Mouse (Mus musculus) kidney, embryonic 16.5 days (tissue): ENCODE data around the gene Scube1. TPM values are rescaled to one million over a fixed set of nuclear protein-coding genes. Genes with fewer than 3 reads are reported as not detected.

Experiments
- ATAC-seq: fragments of 200-750 bp; cut with Nextera tagmentation; 2 replicates; pipeline ENCODE4 v1.8.0; 2017; ENCODE audit warnings: moderate TSS enrichment; ENCODE audit not compliant: low FRiP score, low TSS enrichment
- H3K27ac ChIP-seq: fragments of 300-500 bp; sonication (generic); 2 replicates; pipeline ENCODE4 v1.5.1; 2014; ENCODE audit warnings: low read length
- H3K27me3 ChIP-seq: fragments of 300-500 bp; sonication (generic); 2 replicates; pipeline ENCODE4 v1.6.1; 2014; ENCODE audit warnings: low read length, control low read depth, mixed read lengths; ENCODE audit not compliant: insufficient read depth
- H3K36me3 ChIP-seq: fragments of 300-500 bp; sonication (generic); 2 replicates; pipeline ENCODE4 v1.6.1; 2014; ENCODE audit warnings: low read length, control low read depth, mixed read lengths; ENCODE audit not compliant: insufficient read depth
- H3K4me1 ChIP-seq: fragments of 300-500 bp; sonication (generic); 2 replicates; pipeline ENCODE4 v1.6.1; 2014; ENCODE audit warnings: low read length, control low read depth, mixed read lengths; ENCODE audit not compliant: insufficient read depth
- H3K4me2 ChIP-seq: fragments of 300-500 bp; sonication (generic); replicated peaks from 2 replicates; pipeline ENCODE4 v1.6.1; 2014; ENCODE audit warnings: low read depth, low read length
- H3K4me3 ChIP-seq: fragments of 300-500 bp; sonication (generic); 2 replicates; pipeline ENCODE4 v1.5.1; 2014; ENCODE audit warnings: mild to moderate bottlenecking, low read length
- H3K9ac ChIP-seq: fragments of 300-500 bp; sonication (generic); replicated peaks from 2 replicates; pipeline ENCODE4 v1.6.1; 2014; ENCODE audit warnings: low read length
- H3K9me3 ChIP-seq: fragments of 300-500 bp; sonication (generic); 2 replicates; pipeline ENCODE4 v1.6.1; 2016; ENCODE audit warnings: low read length, control low read depth
- WGBS: fragments of 180-500 bp; shearing (Covaris S2); extraction: QIAGEN DNeasy Blood & Tissue Kit; methylation state at CpG from one replicate; pipeline ENCODE4 v1.1.7; 2014; 5-methylcytosine and 5-hydroxymethylcytosine counted together
- polyA plus RNA-seq: library from polyadenylated mRNA; unstranded; fragments of >200 nt; fragmentation: Nextera tagmentation; extraction: Ambion mirVana; gene quantifications from 2 replicates; pipeline ENCODE4 v1.2.1, GENCODE M21; 2015

The Scube1 gene
- polyA plus RNA-seq, 1 experiment from 2014 or later: 4.8 TPM

GRCm38 (mm10) chr15:83639160-83639559 lies 85.7 kb downstream of the Scube1 start:
- Histone ChIP-seq H3K4me3 (no peak overlapping the region), H3K9me3 (no peaks in the 10 kb centered on the region), H3K27me3 (0 out of 2 replicates have a peak, but pooled peaks cover 4% of the 10 kb centered on the region), H3K27ac (no peak overlapping the region), H3K4me2 (no peak overlapping the region), H3K36me3 (no peaks in the 10 kb centered on the region), H3K4me1 (no peaks in the 10 kb centered on the region), H3K9ac (no peak overlapping the region)
- no peak for ATAC-seq
- WGBS: 37% methylated on average over 3 of the region's 3 CpGs

DNA sequence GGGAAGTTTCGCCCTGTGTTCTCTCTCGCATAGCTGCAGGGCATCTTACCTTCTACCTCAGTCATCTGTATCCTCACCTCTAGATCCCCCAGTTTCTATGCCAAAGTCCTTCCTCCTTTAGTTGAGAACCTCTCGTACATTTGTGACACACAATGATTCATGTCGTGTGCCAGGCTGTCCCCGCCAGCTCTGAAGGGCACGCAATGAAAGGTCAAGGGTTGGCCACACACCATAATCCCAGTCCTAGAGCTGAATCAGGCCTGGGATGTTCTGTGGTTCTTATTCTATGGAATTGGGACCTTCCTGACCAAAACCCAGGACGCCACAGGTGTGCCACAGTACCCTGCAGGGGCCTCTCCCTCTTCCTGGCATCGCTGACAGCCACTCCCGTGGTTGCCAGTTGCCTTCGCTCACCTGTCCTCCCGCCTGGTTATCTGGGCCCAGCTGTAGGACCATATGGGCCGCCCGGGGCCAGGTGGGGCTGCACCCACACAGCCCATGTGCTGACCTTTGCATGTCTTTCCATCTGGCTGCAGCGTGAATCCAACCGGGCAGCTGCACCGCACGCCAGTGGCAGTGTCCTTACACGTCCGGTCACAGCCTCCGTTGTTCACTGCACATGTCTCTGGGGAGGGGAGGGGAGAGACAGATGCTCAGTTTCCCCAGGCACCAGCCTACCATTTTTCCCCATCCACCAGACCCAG lies 86.5 kb downstream of the Scube1 start:
- no peak overlapping the region for H3K4me3 ChIP-seq
- no peak overlapping the region for H3K9ac ChIP-seq
- no peak overlapping the region for H3K4me2 ChIP-seq
- H3K4me1 ChIP-seq: no peaks in the 10 kb centered on the region
- no peak overlapping the region for H3K27ac ChIP-seq
- H3K9me3 ChIP-seq: no peaks in the 10 kb centered on the region
- ATAC-seq: no peak
- 82% methylated on average over 20 of the region's 20 CpGs for WGBS
- H3K27me3 ChIP-seq: 0 out of 2 replicates have a peak, but pooled peaks cover 4% of the 10 kb centered on the region
- no peaks in the 10 kb centered on the region for H3K36me3 ChIP-seq

GRCm38 (mm10) chr15:83636759-83637158 lies 88.1 kb downstream of the Scube1 start:
- ATAC-seq: no peak

DNA sequence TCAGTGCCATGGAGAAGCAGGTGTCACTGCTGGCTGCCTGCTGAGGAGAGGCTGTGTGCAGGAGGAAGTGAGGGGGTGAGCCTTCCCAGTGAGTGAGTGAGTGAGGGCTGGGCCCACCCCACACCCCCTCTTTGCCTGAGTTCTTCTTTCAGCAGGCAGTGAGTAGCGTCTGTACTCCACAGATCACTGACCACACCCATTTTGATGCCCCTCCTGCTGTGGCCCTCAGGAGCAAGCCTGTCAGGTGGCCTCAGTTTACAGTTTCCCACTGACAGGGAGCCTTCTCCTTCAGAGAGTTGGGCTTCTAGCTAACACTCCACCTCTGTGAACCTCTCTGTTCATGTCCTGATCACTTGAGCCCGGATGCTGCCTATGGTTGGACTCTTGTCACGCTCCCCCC lies 89.6 kb downstream of the Scube1 start:
- Histone ChIP-seq H3K36me3 (no peaks in the 10 kb centered on the region), H3K9ac (no peak overlapping the region), H3K27me3 (0 out of 2 replicates have a peak, but pooled peaks cover 4% of the 10 kb centered on the region), H3K4me2 (no peak overlapping the region), H3K4me3 (no peak overlapping the region), H3K4me1 (no peaks in the 10 kb centered on the region), H3K9me3 (no peaks in the 10 kb centered on the region), H3K27ac (no peak overlapping the region)
- ATAC-seq: no peak
- 47% methylated on average over 3 of the region's 3 CpGs for WGBS

More at GRCm38 (mm10) chr15:83636759-83637158, 88.1 kb downstream of the Scube1 start:
- H3K4me3 ChIP-seq: no peak overlapping the region
- no peak overlapping the region for H3K4me2 ChIP-seq
- H3K27me3 ChIP-seq: 0 out of 2 replicates have a peak, but pooled peaks cover 4% of the 10 kb centered on the region
- H3K27ac ChIP-seq: no peak overlapping the region
- H3K9ac ChIP-seq: no peak overlapping the region
- no peaks in the 10 kb centered on the region for H3K9me3 ChIP-seq
- H3K36me3 ChIP-seq: no peaks in the 10 kb centered on the region
- no peaks in the 10 kb centered on the region for H3K4me1 ChIP-seq
- 63% methylated on average over 6 of the region's 6 CpGs for WGBS

DNA sequence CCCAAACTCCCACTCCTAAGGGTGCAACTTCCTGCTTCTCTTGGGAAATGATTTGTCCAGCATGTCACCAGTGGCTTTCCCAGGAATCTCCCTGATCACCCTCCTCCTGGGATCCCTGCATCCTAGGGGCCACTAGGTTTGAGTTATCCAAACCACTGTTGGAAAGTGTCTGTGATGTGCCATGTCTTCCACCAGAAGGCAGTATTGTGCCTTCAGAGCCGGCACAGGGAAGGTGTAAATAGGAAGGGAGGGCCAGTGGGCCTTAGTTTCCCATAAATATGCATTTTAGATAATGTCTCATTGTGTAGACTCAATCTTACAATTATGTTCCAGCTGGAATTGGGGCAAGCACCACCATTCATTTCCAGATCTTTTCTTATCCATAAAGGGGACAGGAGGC lies 90.7 kb downstream of the Scube1 start:
- no peaks in the 10 kb centered on the region for H3K27me3 ChIP-seq
- H3K9ac ChIP-seq: no peak overlapping the region
- H3K9me3 ChIP-seq: 0 out of 2 replicates have a peak, but pooled peaks cover 7% of the 10 kb centered on the region
- WGBS: 15% methylated on average over 1 of the region's 1 CpGs
- no peak overlapping the region for H3K4me2 ChIP-seq
- ATAC-seq: no peak
- H3K4me1 ChIP-seq: no peaks in the 10 kb centered on the region
- no peak overlapping the region for H3K4me3 ChIP-seq
- H3K27ac ChIP-seq: no peak overlapping the region
- no peaks in the 10 kb centered on the region for H3K36me3 ChIP-seq

DNA sequence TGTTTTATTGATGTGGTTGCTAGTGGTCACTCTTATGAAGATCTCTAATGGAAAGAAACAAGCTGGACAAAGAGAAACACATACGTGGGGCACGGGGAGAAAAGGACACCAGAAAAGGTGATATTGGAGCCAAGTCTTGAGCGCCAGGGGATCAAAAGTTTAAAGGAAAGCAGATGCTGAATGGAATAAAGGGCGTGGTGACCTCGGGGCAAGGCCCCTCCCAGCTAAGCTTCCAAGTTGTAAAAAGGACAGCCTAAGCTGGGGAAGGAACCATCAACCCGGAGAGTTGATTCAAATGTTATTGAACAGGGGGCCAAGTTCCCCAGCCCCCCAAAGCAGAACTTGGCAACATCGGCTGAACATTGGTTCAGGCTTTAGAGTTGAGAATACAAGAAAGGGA lies 93.8 kb downstream of the Scube1 start:
- Histone ChIP-seq H3K4me3 (no peak overlapping the region), H3K27me3 (no peaks in the 10 kb centered on the region), H3K36me3 (no peaks in the 10 kb centered on the region), H3K4me2 (no peak overlapping the region), H3K9me3 (0 out of 2 replicates have a peak, but pooled peaks cover 7% of the 10 kb centered on the region), H3K27ac (no peak overlapping the region), H3K4me1 (no peaks in the 10 kb centered on the region), H3K9ac (no peak overlapping the region)
- 58% methylated on average over 7 of the region's 7 CpGs for WGBS
- no peak for ATAC-seq

- Histone ChIP-seq H3K4me3 (no peak overlapping the region), H3K27me3 (no peaks in the 10 kb centered on the region), H3K9ac (no peak overlapping the region), H3K4me1 (no peaks in the 10 kb centered on the region), H3K4me2 (no peak overlapping the region), H3K36me3 (no peaks in the 10 kb centered on the region), H3K9me3 (0 out of 2 replicates have a peak, but pooled peaks cover 7% of the 10 kb centered on the region), H3K27ac (no peak overlapping the region)
- no peak for ATAC-seq
- 77% methylated on average over 3 of the region's 3 CpGs for WGBS
Measured at GRCm38 (mm10) chr15:83629716-83630115, 95.1 kb downstream of the Scube1 start.

DNA sequence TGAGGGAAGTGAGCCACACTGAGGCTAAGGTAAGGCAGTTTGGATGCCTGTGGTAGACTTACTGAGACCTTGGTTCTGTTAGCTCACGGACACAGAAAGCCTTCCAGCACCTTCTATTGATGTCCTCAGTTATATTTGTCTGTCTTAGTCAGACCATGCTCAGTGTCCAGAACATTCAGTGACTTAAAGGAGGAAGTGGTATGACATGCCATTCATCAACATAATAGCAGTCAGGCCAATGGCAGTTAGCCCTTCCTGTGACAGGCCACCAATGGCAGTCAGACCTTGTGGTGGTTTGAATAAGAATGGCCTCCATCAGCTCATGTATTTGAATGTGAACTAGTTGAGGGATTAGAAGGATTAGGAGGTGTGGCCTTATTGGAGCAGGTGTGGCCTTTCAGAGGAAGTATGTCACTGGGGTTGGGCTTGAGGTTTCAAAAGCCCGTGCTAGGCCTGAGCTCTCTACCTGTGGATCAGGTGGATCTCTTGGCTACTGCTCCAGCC lies 98.6 kb downstream of the Scube1 start:
- no peaks in the 10 kb centered on the region for H3K36me3 ChIP-seq
- 94% methylated on average over 2 of the region's 2 CpGs for WGBS
- ATAC-seq: no peak

DNA sequence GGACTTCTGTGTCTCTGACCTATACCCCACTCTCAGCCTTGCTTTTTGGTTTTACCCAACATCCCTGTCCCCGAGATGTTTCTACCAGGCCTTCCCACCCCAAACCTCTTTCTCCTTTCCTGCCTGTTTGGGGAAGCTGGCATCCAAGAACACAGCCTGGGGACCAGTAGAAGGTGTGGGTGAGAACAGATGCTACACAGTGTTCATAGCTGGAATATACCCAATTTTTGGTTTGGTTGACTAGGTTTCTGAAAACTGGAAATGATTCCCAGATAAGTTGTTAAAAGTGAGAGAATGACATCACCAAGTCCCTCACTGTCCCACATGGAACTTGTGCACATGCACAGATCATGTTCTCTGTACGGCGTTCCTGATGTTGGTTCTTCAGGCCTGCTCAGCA lies 109.6 kb downstream of the Scube1 start:
- no peaks in the 10 kb centered on the region for H3K9me3 ChIP-seq
- ATAC-seq: no peak
- no peaks in the 10 kb centered on the region for H3K4me1 ChIP-seq
- no peak overlapping the region for H3K9ac ChIP-seq
- no peaks in the 10 kb centered on the region for H3K27me3 ChIP-seq
- no peak overlapping the region for H3K4me3 ChIP-seq
- no peaks in the 10 kb centered on the region for H3K36me3 ChIP-seq
- H3K4me2 ChIP-seq: no peak overlapping the region
- WGBS: 94% methylated on average over 3 of the region's 3 CpGs
- no peak overlapping the region for H3K27ac ChIP-seq

More for the DNA sequence above, 98.6 kb downstream of the Scube1 start:
- Histone ChIP-seq H3K4me3 (no peak overlapping the region), H3K27me3 (no peaks in the 10 kb centered on the region), H3K27ac (no peak overlapping the region), H3K9me3 (0 out of 2 replicates have a peak, but pooled peaks cover 7% of the 10 kb centered on the region), H3K4me1 (no peaks in the 10 kb centered on the region), H3K9ac (no peak overlapping the region), H3K4me2 (no peak overlapping the region)

- Histone ChIP-seq H3K9ac (no peak overlapping the region), H3K4me1 (0 out of 2 replicates have a peak, but pooled peaks cover 4% of the 10 kb centered on the region), H3K27me3 (no peaks in the 10 kb centered on the region), H3K4me2 (no peak overlapping the region), H3K36me3 (no peaks in the 10 kb centered on the region), H3K27ac (no peak overlapping the region), H3K4me3 (no peak overlapping the region), H3K9me3 (no peaks in the 10 kb centered on the region)
- WGBS: 45% methylated on average over 15 of the region's 15 CpGs
- no peak; the same call in 1 of the 2 replicates for ATAC-seq
Measured at GRCm38 (mm10) chr15:83607115-83607802, 117.6 kb downstream of the Scube1 start.
